Mouse (Mus musculus): ENCODE measurements around the gene Akap1.
"Not testable (repeated sequence)": the region's sequence is repeated elsewhere in the genome, so short reads cannot be mapped to it uniquely, and the experiment has no call there.

The Akap1 gene

DNA sequence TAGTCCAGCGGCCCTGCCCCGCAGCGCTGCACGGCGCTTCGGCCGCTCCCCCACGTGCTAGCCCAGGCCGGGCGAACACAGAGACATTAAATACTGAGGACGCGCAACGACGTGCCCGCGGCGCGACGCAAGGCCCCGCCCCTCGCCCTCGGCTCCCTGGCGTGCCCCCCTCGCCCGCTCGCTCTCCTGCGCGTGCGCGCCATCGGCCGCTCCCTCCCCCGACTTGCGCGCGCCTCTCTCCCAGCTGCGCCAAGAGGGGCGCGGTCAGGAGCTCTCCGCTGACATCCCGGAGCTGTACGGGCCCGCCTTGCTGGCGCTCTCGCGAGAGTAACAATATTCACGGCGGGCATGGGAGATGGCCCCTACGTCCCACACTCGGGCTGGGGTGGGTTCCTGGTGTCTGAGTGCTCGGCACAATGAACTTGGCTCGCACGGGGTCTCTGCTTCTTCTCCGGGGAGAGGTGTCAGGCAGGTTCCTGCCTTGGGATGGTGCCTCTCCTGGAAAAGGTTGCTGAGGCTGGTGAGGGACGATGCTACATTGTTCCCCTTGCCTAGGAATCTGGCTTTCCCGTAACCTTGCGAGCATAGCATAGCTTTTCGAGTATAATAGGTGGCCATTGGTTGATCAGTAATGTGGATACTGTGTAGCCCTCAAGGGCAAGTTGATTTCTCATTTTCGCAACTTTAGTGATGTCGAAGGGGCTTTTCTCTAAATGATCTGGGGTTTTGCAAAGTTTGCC, at the start of gene Akap1:
TSS of gene Akap1 (minus strand) at position 129 of the 740 bp plus-strand sequence.
- in situ Hi-C loops (cut with MboI; ENCODE audit: unreplicated experiment in 2 of 2), result loop anchor here in 1 of 2 experiments (10.0 kb wide), 2 partner anchors 60 to 90 kb away; partner anchors contain the start of gene Scpep1

DNA sequence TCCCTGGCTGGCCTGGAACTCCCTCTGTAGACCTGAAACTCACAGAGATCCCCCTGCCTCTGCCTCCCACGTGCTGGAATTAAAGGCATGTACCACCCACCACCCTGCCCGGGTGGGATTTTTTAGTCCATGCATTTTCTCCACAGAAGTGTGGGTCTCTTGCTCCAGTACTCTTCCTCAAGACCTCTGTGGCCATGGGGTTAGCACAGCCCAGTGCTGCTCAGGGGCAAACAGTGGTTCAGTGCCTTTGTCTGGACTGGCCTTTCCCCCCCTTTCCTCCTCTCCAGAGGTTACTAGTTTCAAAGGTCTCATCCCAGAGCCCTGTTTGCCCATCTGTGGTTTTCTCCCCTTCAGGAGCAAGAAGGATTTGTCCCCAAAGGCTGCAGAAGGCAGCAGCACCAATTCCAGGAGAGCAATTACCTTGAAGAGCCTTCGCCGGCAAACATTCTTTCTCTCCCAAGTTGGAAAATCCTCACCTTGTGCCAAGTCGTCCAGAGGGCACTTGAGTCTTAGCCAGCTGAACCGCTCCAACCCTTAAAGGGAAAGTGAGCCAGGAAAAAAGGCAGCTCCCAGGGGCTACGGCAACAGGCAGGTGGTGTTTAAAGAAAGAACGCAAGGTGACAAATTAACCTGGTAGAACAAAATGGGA, 45.1 kb upstream of the Akap1 start:
- in situ Hi-C loops (cut with MboI; ENCODE audit: unreplicated experiment in 2 of 2), result loop anchor here (5.0 to 10.0 kb wide), 3 partner anchors 43 to 805 kb away; partner anchors contain the start of gene Coil (in 1 of the 2)

DNA sequence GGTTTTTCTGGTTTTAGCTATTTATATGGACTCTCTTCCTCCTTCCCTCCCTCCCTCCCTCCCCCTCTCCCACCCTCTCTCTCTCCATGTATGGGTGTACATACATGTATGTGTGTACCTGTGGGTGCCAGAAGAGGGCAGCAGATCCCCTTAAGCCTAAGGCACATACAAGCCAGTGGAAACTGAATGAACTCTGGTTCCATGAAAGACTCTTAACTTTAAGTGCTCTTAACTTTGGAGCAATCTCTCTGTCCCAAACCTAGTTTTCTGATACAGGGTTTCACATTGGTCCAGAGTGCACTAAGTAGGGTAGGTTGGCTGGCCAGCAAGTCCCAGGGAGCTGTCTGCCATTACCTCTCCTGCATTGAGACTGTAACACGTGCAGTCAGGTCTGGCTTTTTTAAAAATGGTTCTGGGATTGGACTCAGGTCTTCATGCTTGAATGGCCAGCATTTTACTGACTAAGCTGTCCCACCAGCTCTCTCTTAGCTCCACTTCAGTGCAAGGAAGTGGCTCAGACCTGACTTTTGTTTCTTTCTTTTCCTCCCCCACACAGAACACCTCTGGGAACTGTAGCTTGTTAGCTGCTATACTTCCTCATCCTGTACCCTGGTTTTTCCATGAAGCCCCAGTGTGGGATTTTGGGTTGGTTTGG, 44.3 kb upstream of the Akap1 start:
- in situ Hi-C loops (cut with MboI; ENCODE audit: unreplicated experiment in 2 of 2), result loop anchor here (5.0 to 10.0 kb wide), 3 partner anchors 44 to 806 kb away; partner anchors contain the start of gene Coil (in 1 of the 2)

GRCm38 (mm10) chr11:88907886-88908285, 43.5 kb upstream of the Akap1 start:
- in situ Hi-C loops (cut with MboI; ENCODE audit: unreplicated experiment in 2 of 2), result loop anchor here (5.0 to 10.0 kb wide), 3 partner anchors 44 to 807 kb away; partner anchors contain the start of gene Coil (in 1 of the 2)

DNA sequence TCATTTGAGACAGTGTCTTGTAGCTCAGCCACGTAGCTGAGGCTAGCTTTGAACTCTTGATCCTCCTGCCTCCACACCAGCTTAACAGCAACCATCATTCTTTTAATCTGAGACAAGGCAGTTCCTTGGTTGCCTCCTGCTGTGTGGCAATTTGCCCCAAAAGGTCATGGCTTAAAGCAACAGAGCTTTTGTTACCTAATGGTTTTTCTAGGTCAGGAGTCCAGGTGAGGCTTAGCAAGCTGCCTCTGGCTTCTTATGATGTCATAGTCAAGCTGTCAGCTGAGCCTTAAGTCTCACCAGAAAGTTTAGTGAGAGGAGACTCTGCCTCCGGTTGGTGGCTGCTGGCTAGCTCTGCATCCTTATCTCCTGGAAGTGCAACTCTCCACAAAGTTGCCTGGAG, 41.2 kb upstream of the Akap1 start:
- in situ Hi-C loops (cut with MboI; ENCODE audit: unreplicated experiment in 2 of 2), result loop anchor here (5.0 to 10.0 kb wide), 3 partner anchors 47 to 809 kb away; partner anchors contain the start of gene Coil (in 1 of the 2)

DNA sequence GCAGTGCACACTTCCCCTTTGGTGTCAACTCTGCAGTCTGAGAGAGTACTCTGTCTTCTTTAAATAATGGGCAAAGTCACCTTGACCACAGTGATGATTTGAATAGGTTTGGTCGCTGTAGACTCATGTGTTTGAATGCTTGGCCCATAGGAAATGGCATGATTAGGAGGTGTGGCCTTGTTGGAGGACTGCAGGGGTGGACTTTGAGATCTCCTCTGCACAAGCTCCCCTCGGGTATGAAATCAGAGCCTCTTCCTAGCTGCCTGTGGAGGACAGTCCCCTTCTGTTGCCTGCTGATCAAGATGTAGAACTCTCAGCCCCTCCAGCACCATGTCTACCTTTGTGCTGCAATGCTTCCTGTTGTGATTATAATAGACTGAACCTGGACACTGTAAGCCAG, 39.7 kb upstream of the Akap1 start:
- in situ Hi-C loops (cut with MboI; ENCODE audit: unreplicated experiment in 2 of 2), result loop anchor here in 1 of 2 experiments (10.0 kb wide), 1 partner anchor 811 kb away; no protein-coding TSS in a partner anchor

DNA sequence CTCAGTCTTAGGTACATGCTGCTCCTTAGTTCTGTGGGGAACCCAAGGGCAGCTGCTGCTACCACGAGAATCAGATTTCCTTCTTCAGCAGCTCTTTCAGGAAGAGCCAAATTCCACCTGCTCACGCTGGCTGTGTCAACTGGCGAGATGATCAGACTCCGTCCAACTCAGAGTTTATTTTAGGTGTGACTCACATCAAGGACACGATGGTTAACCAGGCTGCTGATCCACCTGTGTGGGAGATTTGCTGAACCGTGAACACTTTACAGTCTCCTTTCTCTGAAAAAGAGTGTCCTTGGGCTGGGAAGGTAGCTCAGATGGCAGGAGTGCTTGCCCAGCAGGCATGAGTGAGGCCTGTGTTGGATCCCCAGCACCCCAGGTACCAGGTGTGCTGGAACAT, 38.4 kb upstream of the Akap1 start:
- in situ Hi-C loops (cut with MboI; ENCODE audit: unreplicated experiment in 2 of 2), result loop anchor here in 1 of 2 experiments (10.0 kb wide), 1 partner anchor 812 kb away; no protein-coding TSS in a partner anchor

DNA sequence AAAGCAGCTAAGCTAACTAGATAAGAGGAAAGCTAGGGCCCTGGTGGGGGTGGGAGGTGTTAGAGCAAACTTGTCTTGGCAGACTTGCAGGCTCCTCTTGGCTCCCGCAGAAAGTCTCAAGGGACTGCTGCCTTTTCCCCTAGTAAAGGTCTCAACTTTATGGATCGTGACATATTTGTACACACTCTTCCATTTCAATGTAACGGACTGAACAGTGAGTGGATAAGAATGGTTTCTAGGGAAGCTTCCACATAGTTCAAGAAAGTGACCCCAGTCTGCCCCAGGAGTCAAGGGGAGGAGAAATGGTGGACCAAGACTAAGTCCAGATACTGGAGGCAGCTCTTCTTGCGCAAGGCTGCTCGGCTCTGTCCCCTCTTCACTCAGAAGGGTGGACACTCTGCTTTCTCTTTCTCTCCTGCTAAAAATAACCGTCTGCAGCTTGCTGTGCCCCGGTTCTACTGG, 37.0 kb upstream of the Akap1 start:
- in situ Hi-C loops (cut with MboI; ENCODE audit: unreplicated experiment in 2 of 2), result loop anchor here in 1 of 2 experiments (10.0 kb wide), 1 partner anchor 813 kb away; no protein-coding TSS in a partner anchor

- in situ Hi-C loops (cut with MboI; ENCODE audit: unreplicated experiment in 2 of 2), result no loop called here
Observed at GRCm38 (mm10) chr11:88899561-88899960, 35.2 kb upstream of the Akap1 start.

- in situ Hi-C loops (cut with MboI; ENCODE audit: unreplicated experiment in 2 of 2), result no loop called here
Observed at GRCm38 (mm10) chr11:88898380-88898763, 34.0 kb upstream of the Akap1 start.

- in situ Hi-C loops (cut with MboI; ENCODE audit: unreplicated experiment in 2 of 2), result no loop called here
Observed at GRCm38 (mm10) chr11:88897624-88898379, 33.4 kb upstream of the Akap1 start.

DNA sequence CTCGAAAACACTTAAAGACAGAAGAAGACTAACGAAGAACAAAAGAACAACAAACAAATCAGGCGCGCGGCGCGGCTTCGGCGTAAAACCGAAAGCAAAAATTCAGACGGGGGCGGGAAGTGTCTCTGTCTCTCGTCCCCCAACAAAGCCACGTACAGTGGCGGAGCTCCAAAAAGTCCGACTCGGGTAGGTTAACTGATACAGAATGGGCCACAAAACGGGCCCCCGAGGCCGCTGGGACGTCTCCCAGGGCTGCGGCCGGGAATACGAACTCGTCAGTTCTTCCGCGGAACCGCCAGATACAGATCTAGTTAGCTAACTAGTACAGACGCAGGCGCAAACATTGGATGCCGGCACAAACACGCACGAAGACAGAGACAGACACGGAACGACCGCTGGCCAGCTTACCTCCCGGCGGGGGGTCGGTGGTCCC, 31.4 kb upstream of the Akap1 start:
- in situ Hi-C loops (cut with MboI; ENCODE audit: unreplicated experiment in 2 of 2), result not testable (repeated sequence)

- in situ Hi-C loops (cut with MboI; ENCODE audit: unreplicated experiment in 2 of 2), result not testable (repeated sequence)
Observed at GRCm38 (mm10) chr11:88895235-88895634, 30.8 kb upstream of the Akap1 start.

GRCm38 (mm10) chr11:88894279-88894678, 29.9 kb upstream of the Akap1 start:
- in situ Hi-C loops (cut with MboI; ENCODE audit: unreplicated experiment in 2 of 2), result not testable (repeated sequence)

- in situ Hi-C loops (cut with MboI; ENCODE audit: unreplicated experiment in 2 of 2), result not testable (repeated sequence)
Observed at GRCm38 (mm10) chr11:88893501-88893900, 29.1 kb upstream of the Akap1 start.

DNA sequence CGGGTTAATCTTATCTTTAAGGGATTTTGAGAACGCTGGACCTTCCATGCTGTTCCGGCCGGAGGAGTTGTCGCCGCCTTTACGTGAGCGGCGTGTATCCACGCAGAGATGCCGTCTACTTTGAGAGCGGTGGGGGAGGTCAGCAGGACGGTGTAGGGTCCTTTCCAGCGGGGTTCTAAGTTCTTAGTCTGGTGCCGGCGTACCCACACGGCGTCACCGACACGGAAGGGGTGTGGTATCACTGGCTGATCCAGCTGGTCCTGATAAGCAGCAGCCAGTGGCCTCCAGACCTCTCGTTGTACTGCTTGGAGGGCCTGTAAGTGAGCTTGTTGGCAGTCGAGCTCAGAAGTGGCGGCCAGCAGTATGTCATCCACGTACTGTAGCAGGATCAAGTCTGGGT, 28.4 kb upstream of the Akap1 start:
- in situ Hi-C loops (cut with MboI; ENCODE audit: unreplicated experiment in 2 of 2), result not testable (repeated sequence)

DNA sequence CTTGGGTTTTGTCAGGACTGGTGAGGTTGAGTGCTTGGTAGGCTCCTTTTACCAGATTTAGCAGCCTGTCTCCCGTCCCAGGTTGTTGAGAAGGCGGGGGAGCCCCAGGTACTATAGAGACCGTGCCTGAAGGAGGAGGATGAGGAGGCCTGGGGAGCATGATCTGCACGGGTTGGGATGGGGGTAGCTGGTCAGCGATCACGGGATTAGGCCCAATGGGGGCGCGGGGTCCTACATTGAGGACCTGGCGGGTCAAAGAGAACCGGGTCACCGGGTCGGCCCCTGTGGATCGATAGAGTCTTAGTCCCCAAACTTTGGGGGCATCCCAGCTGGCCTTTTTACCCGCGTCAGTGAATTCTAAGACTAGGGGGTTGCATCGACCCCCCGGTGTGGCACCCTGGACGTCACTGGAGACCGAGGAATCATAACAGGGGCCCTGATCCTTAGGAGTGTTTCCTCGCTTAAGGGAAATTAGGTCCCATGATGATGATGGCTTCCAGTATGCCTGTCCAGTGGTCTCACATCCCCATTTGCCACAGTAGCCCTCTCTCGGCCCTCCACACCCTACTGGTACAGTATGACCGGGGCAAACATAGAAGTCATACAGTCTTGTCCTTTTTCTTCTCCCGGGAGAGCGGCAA, 27.7 kb upstream of the Akap1 start:
- in situ Hi-C loops (cut with MboI; ENCODE audit: unreplicated experiment in 2 of 2), result not testable (repeated sequence)

GRCm38 (mm10) chr11:88891446-88891845, 27.1 kb upstream of the Akap1 start:
- in situ Hi-C loops (cut with MboI; ENCODE audit: unreplicated experiment in 2 of 2), result not testable (repeated sequence)

DNA sequence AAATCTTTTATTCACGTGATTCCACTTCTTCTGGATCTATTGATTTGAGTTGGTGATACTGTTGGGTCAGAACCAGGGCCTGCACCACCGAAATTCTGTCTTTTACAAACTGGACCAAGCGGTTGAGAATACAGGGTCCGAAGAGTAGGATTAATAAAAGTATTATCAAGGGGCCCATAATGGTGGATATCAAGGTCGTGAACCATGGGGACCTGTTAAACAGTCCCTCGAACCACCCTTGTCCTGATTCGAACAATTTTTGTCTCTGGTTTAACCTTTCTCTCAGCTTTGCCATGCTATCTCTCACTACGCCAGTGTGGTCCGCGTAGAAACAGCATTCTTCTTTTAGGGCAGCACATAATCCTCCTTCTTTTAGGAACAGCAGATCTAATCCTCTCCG, 26.5 kb upstream of the Akap1 start:
- in situ Hi-C loops (cut with MboI; ENCODE audit: unreplicated experiment in 2 of 2), result not testable (repeated sequence)
